Mouse (Mus musculus): ENCODE results near the gene Gm49321.
A peak's percentile ranks its signal among the peaks of the same experiment; 100 is the strongest.

Gene Gm49321

DNA sequence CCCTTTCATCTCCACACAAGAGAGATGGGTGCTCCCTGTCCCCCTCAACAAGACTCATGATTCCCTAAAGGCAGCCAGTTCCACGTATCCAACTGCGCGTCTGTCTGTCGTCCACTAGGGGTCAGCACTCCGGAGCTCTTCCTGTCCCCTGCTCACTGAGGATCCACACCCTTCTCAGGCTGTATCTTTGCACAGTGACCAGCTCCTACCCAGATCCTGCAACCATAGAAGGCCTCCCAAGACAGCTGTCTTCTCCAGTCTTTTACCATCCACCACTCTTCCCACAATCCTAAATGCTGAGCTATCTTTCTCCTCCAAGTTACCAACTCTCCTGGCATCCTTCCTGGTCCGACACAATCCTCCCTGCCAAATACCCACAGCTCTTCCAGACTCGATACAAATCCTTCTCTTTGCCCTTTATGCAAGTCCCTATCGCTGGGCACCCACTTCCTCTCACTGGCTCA lies 72.0 kb downstream of the Gm49321 start:
- DNase-seq (ENCODE audit: low spot score in 2 of 2) = peak; percentile 68 to 72

DNA sequence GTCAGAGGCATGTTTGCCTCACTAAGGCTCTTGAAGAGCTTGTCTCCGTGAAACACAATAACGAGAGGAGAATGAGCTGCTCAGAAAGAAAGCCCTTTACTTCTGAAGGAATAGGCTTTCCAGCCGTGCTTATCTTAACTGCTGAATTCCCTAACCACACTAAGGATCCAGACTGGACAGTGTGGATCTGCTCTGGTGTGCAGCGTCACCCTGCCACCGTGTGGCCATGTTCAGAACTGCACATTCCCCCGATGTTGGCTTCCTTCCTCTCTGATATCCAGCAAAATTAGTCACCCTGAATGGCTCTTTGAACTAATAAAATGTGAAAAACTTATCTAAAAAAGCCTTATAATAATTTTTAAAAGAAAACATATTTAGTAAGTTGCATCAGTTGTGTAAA lies 76.3 kb downstream of the Gm49321 start:
- peak; percentile 93 to 94 for DNase-seq (ENCODE audit: low spot score in 2 of 2)

DNA sequence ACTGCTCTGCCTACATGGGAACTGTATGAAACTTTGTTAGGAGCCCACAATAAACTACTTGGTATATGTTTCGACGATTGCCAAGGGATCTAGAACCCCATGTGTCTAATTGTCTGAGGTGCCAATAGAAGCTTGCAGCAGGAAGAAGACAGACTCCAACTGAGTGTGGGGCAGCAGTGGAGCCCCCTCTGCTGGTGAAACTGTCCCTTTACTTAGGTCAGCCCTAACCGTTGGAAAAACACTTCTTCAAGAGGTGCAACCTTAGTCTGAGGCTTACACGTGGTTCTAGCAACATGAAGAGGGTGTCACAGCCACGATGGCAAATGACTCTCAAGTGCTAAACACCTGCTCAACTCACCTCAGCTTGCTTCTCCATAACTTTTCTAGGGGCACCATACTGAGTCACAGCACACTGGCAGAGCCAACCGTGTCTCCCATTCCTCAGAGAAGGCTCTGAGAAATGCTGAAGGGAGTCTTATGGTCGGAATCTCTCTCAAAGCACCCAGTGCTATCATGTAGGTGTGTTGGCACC lies 77.4 kb downstream of the Gm49321 start:
- no peak for DNase-seq (ENCODE audit: low spot score in 2 of 2)

DNA sequence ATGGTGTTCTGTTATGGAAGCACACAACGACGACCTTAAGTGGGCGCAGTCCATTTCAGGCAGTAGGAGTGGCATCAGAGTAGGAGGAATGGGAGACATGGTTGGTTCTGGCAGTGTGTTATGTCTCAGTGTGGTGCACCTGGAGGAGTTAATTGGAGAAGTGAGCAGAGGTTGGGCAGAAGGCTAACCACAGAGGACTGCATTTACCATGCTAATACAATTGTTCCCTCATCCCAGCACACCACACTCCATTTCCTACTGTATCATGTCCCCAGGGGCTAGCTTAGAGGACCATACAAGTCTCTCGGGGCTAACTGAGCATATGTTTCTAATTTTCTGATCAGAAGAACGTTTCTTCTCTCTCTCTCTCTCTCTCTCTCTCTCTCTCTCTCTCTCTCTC lies 78.0 kb downstream of the Gm49321 start:
- DNase-seq (ENCODE audit: low spot score in 2 of 2) = no peak
